Mouse (Mus musculus): Measurements from ENCODE around the gene Vmn1r204.
"Not testable (repeated sequence)": the region's sequence is repeated elsewhere in the genome, so short reads cannot be mapped to it uniquely, and the experiment has no call there.

The Vmn1r204 gene

DNA sequence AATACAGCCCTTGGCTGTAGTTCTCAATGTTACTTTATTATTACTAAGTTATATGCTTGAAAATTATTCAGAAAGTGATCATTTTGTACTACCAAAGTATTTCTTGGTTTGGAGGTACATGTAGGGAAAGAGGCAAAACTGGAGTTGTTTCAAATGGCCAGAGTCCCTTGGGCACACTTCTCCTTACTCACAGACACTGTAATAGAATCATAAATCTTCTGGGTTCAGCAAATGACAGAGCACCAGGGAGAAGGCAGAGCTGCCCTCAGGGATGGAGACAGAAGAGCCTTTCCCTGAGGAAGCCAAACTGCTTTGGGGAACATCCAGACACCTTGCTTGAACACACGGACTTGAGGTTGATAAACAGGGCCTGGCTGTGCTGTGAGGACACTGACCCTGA lies at the start of gene Vmn1r204:
Gene Vmn1r204 (plus strand): TSS at position 301 of the 400 bp plus-strand sequence.
- not testable (repeated sequence) for DNase-seq (ENCODE audit: low spot score)

- no peak for DNase-seq (ENCODE audit: low spot score)
These were observed 47.7 kb upstream of the Vmn1r204 start, which contains the start of gene Vmn1r202 for GRCm38 (mm10) chr13:22505281-22505680. Gene Vmn1r202 (minus strand): TSS chr13:22505381.

DNA sequence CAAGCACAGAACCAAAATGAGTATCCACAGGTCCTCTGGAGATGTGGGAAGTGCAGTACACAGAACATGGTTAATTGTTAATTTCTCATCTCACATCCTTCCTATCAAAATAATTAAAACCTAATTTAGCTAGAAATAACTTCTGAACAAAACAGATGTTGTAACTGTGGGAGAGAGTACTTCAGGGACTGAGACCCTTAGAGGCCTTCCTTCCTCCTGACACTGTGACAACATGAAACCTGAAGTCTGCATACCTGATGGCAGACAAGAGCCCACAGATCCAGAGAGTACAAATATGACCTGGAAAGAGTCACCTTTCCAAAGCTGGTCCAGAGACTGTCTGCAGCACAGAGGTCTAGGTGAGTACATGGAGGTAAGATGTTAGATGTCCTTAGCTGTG lies 35.2 kb upstream of the Vmn1r204 start, which contains the start of gene Vmn1r203:
Gene Vmn1r203 (plus strand): TSS at position 301 of the 400 bp plus-strand sequence.
- no peak for DNase-seq (ENCODE audit: low spot score)

DNA sequence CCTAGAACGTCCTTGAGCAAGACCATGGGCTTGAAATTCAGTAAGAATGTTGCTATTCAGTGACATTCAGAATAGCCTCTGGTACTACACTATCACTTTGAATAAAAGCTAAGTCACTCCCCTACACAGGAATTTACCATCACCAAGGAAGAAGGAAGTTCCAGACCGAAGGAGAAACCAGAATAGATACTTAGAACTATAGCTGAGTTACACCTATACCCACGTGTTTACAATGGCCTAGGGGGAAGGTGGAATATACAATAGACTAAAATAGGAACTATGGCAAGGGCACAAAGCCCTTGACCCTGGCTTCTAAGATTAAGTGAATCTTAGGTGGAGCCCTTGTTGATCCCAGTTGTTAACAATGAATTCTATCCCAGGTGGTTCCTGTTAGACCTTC lies 21.9 kb downstream of the Vmn1r204 start:
- DNase-seq (ENCODE audit: low spot score): not testable (repeated sequence)

DNA sequence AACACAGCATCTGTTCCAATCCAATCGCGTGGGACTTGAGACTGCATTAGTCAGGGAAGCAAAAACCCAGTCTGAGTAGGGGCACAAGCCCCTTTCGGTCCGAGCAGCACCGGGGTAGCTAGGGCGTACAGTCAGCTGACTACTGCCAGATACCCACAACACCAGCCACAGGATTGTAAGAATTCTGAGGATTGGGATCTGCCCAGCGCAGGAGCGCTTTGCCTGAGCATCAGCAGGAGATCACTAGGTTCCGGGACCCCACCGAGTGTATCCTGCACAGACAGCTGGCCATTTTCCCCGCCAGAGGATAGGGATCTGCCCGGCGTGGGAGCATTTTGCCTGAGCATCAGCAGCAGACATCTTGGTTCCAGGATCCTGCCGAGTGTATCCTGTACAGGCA lies 30.3 kb downstream of the Vmn1r204 start:
- not testable (repeated sequence) for DNase-seq (ENCODE audit: low spot score)

GRCm38 (mm10) chr13:22592900-22593299 lies 39.9 kb downstream of the Vmn1r204 start, which contains the start of gene Vmn1r205:
Gene Vmn1r205 (minus strand): TSS chr13:22593000.
- DNase-seq (ENCODE audit: low spot score): no peak
